Mouse (Mus musculus) inflammation-experienced regulatory T-cells, adult 6 months (primary cell): ENCODE results near the gene Slc25a16. TPM values are rescaled to one million over a fixed set of nuclear protein-coding genes. Genes with fewer than 3 reads are reported as not detected.

ENCODE experiments used
- polyA plus RNA-seq, 3 experiments: library from polyadenylated mRNA; unstranded; fragments of 100-300 nt; shearing (Covaris generic); gene quantifications; one replicate each; pipeline ENCODE4 v1.2.1; 2017

Gene Slc25a16
- polyA plus RNA-seq, 3 experiments from 2014 or later: 2.9 to 5.1 (median 3.1) TPM

Other genes with a start within 250 kb of the Slc25a16 start
- 1 to 10 TPM; 1.1 to 1.9 (median 1.7) TPM for gene Stox1, start 194.5 kb upstream of the Slc25a16 start, polyA plus RNA-seq
- 100 to 1,000 TPM; 122 to 149 (median 137) TPM for gene Ccar1, start 128.3 kb upstream of the Slc25a16 start, polyA plus RNA-seq
- gene Tet1, start 11.6 kb upstream of the Slc25a16 start, polyA plus RNA-seq: 1 to 10 TPM; 2.6 to 9.0 (median 8.5) TPM
- 1 to 10 TPM; 1.6 to 9.8 (median 3.6) TPM for gene Dna2, start 26.4 kb downstream of the Slc25a16 start, polyA plus RNA-seq
- gene Rufy2, start 59.6 kb downstream of the Slc25a16 start, polyA plus RNA-seq: 10 to 100 TPM; 25.8 to 61.7 (median 43.9) TPM
- 100 to 1,000 TPM in 1 of 3 experiments, 10 to 100 TPM in 2; 61.1 to 117 (median 97.4) TPM for gene Hnrnph3, start 103.6 kb downstream of the Slc25a16 start, polyA plus RNA-seq
- under 1 TPM in 2 of 3 experiments, not detected in 1; 0.51 to 0.98 TPM for gene Pbld2, start 103.7 kb downstream of the Slc25a16 start, polyA plus RNA-seq
- under 1 TPM in 2 of 3 experiments, not detected in 1; 0.15 to 0.21 TPM for gene Pbld1, start 139.5 kb downstream of the Slc25a16 start, polyA plus RNA-seq
- not detected for gene Atoh7, start 179.0 kb downstream of the Slc25a16 start, polyA plus RNA-seq